Mouse (Mus musculus) cortical plate, adult 2 months (tissue): ENCODE data around the gene Trim52.

Source experiments
- CTCF ChIP-seq: fragments of 200-500 bp; IDR thresholded peaks from 2 replicates; pipeline ENCODE4 v1.5.1; 2011; ENCODE audit warnings: mild to moderate bottlenecking, control low read depth, low read length; ENCODE audit not compliant: insufficient read depth; ENCODE audit errors: extremely low read depth
- POLR2A ChIP-seq: fragments of 200-500 bp; IDR thresholded peaks from 2 replicates; pipeline ENCODE4 v1.6.1; 2011; ENCODE audit warnings: mild to moderate bottlenecking, low read length, control low read depth; ENCODE audit not compliant: insufficient read depth; ENCODE audit errors: extremely low read depth

DNA sequence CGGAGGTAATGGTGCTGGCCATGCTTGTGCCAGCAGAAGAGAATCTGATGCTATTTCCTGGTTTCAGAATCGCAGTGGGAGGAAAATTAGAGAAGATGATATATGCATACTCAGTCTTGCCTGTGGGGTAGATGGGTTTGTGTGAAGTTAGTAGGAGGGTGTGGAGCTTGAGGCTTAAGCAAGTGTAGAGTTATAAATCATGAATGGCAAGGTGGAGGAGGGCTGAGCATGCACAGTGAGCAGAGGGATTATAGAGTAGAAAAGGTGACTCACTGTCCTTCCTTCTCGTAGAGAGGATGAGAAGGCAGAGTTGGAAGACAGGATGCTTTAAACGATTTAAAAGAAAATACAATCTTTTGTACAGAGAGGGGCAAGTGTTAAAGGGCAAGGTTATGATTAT lies 72.2 kb downstream of the Trim52 start:
- TF ChIP-seq CTCF (no peak), POLR2A (no peak)
